In the genomic region with DNA sequence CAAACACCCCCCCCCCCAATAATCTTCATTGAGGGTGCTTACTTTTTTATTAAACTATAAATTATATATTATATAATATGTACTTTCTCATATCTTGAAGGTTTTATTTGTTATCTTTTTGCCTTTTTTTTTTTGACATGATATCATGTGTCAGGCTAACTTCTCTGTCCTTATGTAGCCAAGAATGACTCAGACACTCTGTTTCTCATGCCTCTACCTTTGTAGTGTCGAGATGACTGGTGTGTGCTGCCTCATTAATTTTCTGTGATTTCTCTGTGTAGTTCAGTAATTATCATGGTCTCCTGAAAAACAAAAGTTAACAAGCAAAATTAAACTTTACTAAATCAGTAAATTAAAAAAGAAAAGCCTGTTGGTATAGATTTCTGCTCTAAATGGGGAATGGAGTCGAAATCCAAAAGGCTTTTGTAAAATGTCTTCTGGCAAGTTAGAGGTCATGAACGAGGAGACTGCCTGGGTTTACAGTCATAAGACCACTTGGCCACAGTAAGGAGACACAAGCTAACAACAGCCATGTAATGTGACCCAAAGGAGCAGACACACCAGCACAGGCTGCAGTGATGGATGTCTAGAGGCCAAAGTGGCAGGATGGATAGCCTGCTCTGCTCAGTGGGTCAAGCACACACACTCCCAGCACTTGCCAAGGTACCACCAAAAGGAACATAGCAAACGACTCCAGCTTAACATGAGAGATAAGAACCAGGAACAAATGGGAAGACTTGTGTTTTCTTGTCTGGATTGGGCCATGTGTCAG, we compare ENCODE assay signal across 26 mouse cellular contexts. TPM values are rescaled to one million over a fixed set of nuclear protein-coding genes. Genes with fewer than 3 reads are reported as not detected.
DNase-seq lines count a peak whose midpoint lies in the region; ATAC-seq and TF ChIP-seq lines count a peak whose summit lies in the region.
"Had no signal": no experiment of that assay in that cellular context is flagged by ENCODE, and none has a peak within 500 bp of the region (broad histone marks: within the 10 kb centered on the region; RNA-seq: fewer than 3 reads in every experiment).

No protein-coding gene starts in this region.

- ATAC-seq in kidney, embryonic 15.5 days (replicated peaks; ENCODE audit: low FRiP score) = peak; percentile 72
- ATAC-seq in hindbrain, postnatal 0 days = no peak
- ATAC-seq: activated CD4-positive, CD25-positive, alpha-beta regulatory T cell, adult 4 months; CD4-positive, CD25-positive, alpha-beta regulatory T cell, adult 4 months; forebrain, embryonic 14.5 days; forebrain, postnatal 0 days had no signal

- H3K4me1 ChIP-seq in kidney, embryonic 15.5 days = peaks cover 33% of the 10 kb centered on the region
- no peaks in the 10 kb centered on the region for H3K4me1 ChIP-seq in hindbrain, postnatal 0 days (ENCODE audit: insufficient read depth, low read length)
- H3K4me1 ChIP-seq: forebrain, embryonic 10.5 days; heart, embryonic 12.5 days; heart, embryonic 15.5 days had no signal

- no peaks in the 10 kb centered on the region for H3K79me2 ChIP-seq in macrophage (ENCODE audit: inconsistent target)

- no peak for DNase-seq in kidney, postnatal 25 days
- peak; percentile 57 for DNase-seq in 3T3-L1 (ENCODE audit: low read depth, low spot score)
- DNase-seq in 416B (ENCODE audit: low read depth) = peak; percentile 18
- DNase-seq in hindbrain, postnatal 0 days (ENCODE audit: low spot score) = no peak
- no peak for DNase-seq in adrenal gland, adult 2 months
- DNase-seq: adrenal gland, postnatal 10 days; adrenal gland, postnatal 36 days; cerebellum, adult 18-20 months; cerebellum, adult 9-10 months; cerebellum, postnatal 14 days; forebrain, postnatal 0 days; gastrocnemius, adult 2 months; gastrocnemius, postnatal 14 days; heart, adult 18-20 months; heart, postnatal 10 days; heart, postnatal 4 days had no signal

- H3K4me3 ChIP-seq in kidney, embryonic 15.5 days (replicated peaks) = no peak overlapping the region
- H3K4me3 ChIP-seq in macrophage (ENCODE audit: inconsistent target) = no peak overlapping the region
- H3K4me3 ChIP-seq in hindbrain, postnatal 0 days (ENCODE audit: low read length) = no peak overlapping the region
- H3K4me3 ChIP-seq: forebrain, embryonic 10.5 days; gastrocnemius, adult 2 months; heart, embryonic 12.5 days; heart, embryonic 15.5 days had no signal

- no peak overlapping the region for H3K9ac ChIP-seq in kidney, embryonic 15.5 days
- H3K9ac ChIP-seq in hindbrain, postnatal 0 days (replicated peaks; ENCODE audit: low read length) = no peak overlapping the region
- H3K9ac ChIP-seq: forebrain, postnatal 0 days; heart, embryonic 12.5 days; heart, embryonic 15.5 days; hindbrain, embryonic 14.5 days had no signal

- H3K36me3 ChIP-seq in kidney, embryonic 15.5 days = no peaks in the 10 kb centered on the region
- H3K36me3 ChIP-seq in macrophage (ENCODE audit: inconsistent target) = no peaks in the 10 kb centered on the region
- no peaks in the 10 kb centered on the region for H3K36me3 ChIP-seq in hindbrain, postnatal 0 days (ENCODE audit: insufficient read depth, low read length)
- H3K36me3 ChIP-seq: forebrain, embryonic 10.5 days; heart, embryonic 12.5 days; heart, embryonic 15.5 days had no signal

- H3K4me2 ChIP-seq in kidney, embryonic 15.5 days = no peak overlapping the region
- H3K4me2 ChIP-seq in hindbrain, postnatal 0 days (ENCODE audit: low read depth, low read length) = no peak overlapping the region
- H3K4me2 ChIP-seq: heart, embryonic 12.5 days; heart, embryonic 15.5 days; hindbrain, embryonic 14.5 days had no signal

- no peak overlapping the region for H3K27ac ChIP-seq in kidney, embryonic 15.5 days
- peak overlapping the region; percentile 58 for H3K27ac ChIP-seq in macrophage
- H3K27ac ChIP-seq in hindbrain, postnatal 0 days = no peak overlapping the region
- H3K27ac ChIP-seq: forebrain, embryonic 10.5 days; gastrocnemius, adult 2 months; heart, embryonic 15.5 days; hindbrain, embryonic 14.5 days had no signal

- H3K9me3 ChIP-seq in kidney, embryonic 15.5 days (replicated peaks) = no peaks in the 10 kb centered on the region
- H3K9me3 ChIP-seq in hindbrain, postnatal 0 days (ENCODE audit: low read length) = no peaks in the 10 kb centered on the region
- H3K9me3 ChIP-seq: forebrain, embryonic 10.5 days; heart, embryonic 12.5 days; heart, embryonic 15.5 days had no signal

- TF ChIP-seq CTCF in hindbrain, postnatal 0 days (IDR thresholded peaks at IDR 0.05; ENCODE audit: low read depth) = no peak

- H3K27me3 ChIP-seq in kidney, embryonic 15.5 days = no peaks in the 10 kb centered on the region
- no peaks in the 10 kb centered on the region for H3K27me3 ChIP-seq in hindbrain, postnatal 0 days (ENCODE audit: insufficient read depth, low read length)
- H3K27me3 ChIP-seq: heart, embryonic 12.5 days; heart, embryonic 15.5 days had no signal

- WGBS in kidney, embryonic 15.5 days = 33% methylated on average over 4 of the region's 4 CpGs
- WGBS in macrophage (ENCODE audit: missing documents) = 78% methylated on average over 4 of the region's 4 CpGs
- WGBS in hindbrain, postnatal 0 days = 79% methylated on average over 4 of the region's 4 CpGs

RNA-seq across cellular contexts. Expression of a gene that starts 53.2 kb away (rescaled TPM):
- 14.7 and 15.8 TPM in 2 replicates for polyA plus RNA-seq in kidney, embryonic 15.5 days (2015; fragmentation: Nextera tagmentation; extraction: Ambion mirVana)
- 1 to 10 TPM in 1 of 26 experiments, under 1 TPM in 1, not detected in 24; 0.33 to 6.4 TPM for total RNA-seq in macrophage (2018; cell fraction: chromatin; rRNA removed)
- not detected for total RNA-seq in macrophage (2018; cell fraction: cytosol; rRNA removed)
- under 1 TPM in 1 of 26 experiments, not detected in 25; 0.96 TPM for total RNA-seq in macrophage (2018; cell fraction: nucleus; rRNA removed)
- polyA plus RNA-seq in macrophage (2018) = not detected in 3 replicates
- 1.4 and 1.6 TPM in 2 replicates for total RNA-seq in hindbrain, postnatal 0 days (2014; rRNA removed)
- polyA plus RNA-seq in hindbrain, postnatal 0 days (2015; fragmentation: Nextera tagmentation; extraction: Ambion mirVana) = 1.4 and 1.6 TPM in 2 replicates
- total RNA-seq in adrenal gland, adult 2 months (2021) = 1 to 10 TPM in 1 of 2 experiments, under 1 TPM in 1; 0.63 to 1.3 TPM
- 0.19 and 0.54 TPM in 2 replicates for polyA plus RNA-seq in adrenal gland, adult 2 months (2012; rRNA removed)
- total RNA-seq: heart, adult 18-20 months; MEL had no signal
- polyA plus RNA-seq: activated CD4-positive, CD25-positive, alpha-beta regulatory T cell, adult 4 months; CD4-positive, CD25-positive, alpha-beta regulatory T cell, adult 4 months; forebrain, embryonic 10.5 days had no signal

Comparison
In these comparisons a context has a peak if more than half of its experiments do, and no peak if none do; other contexts are left out.
1. DNase-seq: peak in 3T3-L1 (single experiment) and 416B (single experiment); none in kidney, postnatal 25 days (0 of 2), hindbrain, postnatal 0 days (single experiment) and adrenal gland, adult 2 months (single experiment).